Comparison of ENCODE assay signal across 15 mouse cellular contexts in the genomic region with DNA sequence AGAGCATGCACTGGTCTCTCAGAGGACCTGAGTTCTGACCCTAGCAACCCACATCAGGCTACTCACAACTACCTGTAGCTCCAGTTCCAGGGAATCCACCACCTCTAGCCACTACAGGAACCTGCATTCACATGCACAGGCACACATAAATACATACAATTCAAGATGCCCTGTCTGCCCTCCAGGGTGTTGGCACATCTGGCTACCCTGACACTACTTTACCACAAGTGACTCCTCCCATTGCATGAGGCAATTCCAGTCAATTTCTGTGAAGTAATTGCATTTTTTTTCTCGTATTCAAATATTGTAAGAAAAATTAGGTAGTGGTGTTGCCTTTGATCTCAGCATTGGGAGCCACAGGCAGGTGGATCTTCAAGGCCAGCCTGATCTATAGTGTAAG. TPM values are rescaled to one million over a fixed set of nuclear protein-coding genes. Genes with fewer than 3 reads are reported as not detected.
DNase-seq lines count a peak whose midpoint lies in the region; ATAC-seq and TF ChIP-seq lines count a peak whose summit lies in the region.
"Had no signal": no experiment of that assay in that cellular context is flagged by ENCODE, and none has a peak within 500 bp of the region (broad histone marks: within the 10 kb centered on the region; RNA-seq: fewer than 3 reads in every experiment).

No protein-coding gene starts in this region.

- H3K4me3 ChIP-seq in heart, embryonic 12.5 days = no peak overlapping the region
- H3K4me3 ChIP-seq in myocyte = no peak overlapping the region
- H3K4me3 ChIP-seq: embryonic facial prominence, embryonic 10.5 days; forebrain, embryonic 13.5 days; hindbrain, embryonic 12.5 days had no signal

- peak; percentile 76 for DNase-seq in heart, adult 11 months
- DNase-seq in 3T3-L1 (ENCODE audit: low read depth, low spot score) (peak; percentile 52), NIH3T3 (ENCODE audit: low read depth) (peak; percentile 5)
- DNase-seq in adrenal gland, adult 8-10 months = no peak
- no peak for DNase-seq in layer of hippocampus, postnatal 10 days (ENCODE audit: low spot score in 2 of 2)
- DNase-seq: adrenal gland, postnatal 14 days; forebrain, postnatal 0 days; gastrocnemius, postnatal 14 days; heart, postnatal 10 days; heart, postnatal 4 days had no signal

- no peaks in the 10 kb centered on the region for H3K27me3 ChIP-seq in heart, embryonic 12.5 days (replicated peaks)
- no peaks in the 10 kb centered on the region for H3K27me3 ChIP-seq in myocyte (ENCODE audit: control insufficient read depth, insufficient read depth, insufficient read length)
- H3K27me3 ChIP-seq: forebrain, embryonic 13.5 days; hindbrain, embryonic 12.5 days had no signal

- no peaks in the 10 kb centered on the region for H3K9me3 ChIP-seq in heart, embryonic 12.5 days (replicated peaks)
- H3K9me3 ChIP-seq: forebrain, embryonic 13.5 days had no signal

- H3K9ac ChIP-seq in heart, embryonic 12.5 days = no peak overlapping the region
- H3K9ac ChIP-seq: forebrain, embryonic 13.5 days; forebrain, postnatal 0 days; hindbrain, embryonic 12.5 days had no signal

- H3K27ac ChIP-seq in heart, embryonic 12.5 days (ENCODE audit: poor library complexity, severe bottlenecking) = no peak overlapping the region
- H3K27ac ChIP-seq: embryonic facial prominence, embryonic 10.5 days; forebrain, embryonic 13.5 days; hindbrain, embryonic 12.5 days had no signal

- peak; percentile 40 for TF ChIP-seq POLR2A in myocyte (IDR thresholded peaks at IDR 0.05; ENCODE audit: insufficient read length, low read depth)

- H3ac ChIP-seq in myocyte (ENCODE audit: control insufficient read depth, insufficient read length) = no peak overlapping the region

- peaks cover 34% of the 10 kb centered on the region for H3K36me3 ChIP-seq in heart, embryonic 12.5 days
- H3K36me3 ChIP-seq in myocyte (ENCODE audit: control insufficient read depth, insufficient read depth) = no peaks in the 10 kb centered on the region

- no peak for ATAC-seq in heart, embryonic 12.5 days (ENCODE audit: insufficient number of reproducible peaks, low FRiP score)
- ATAC-seq: forebrain, embryonic 13.5 days; forebrain, postnatal 0 days had no signal

- 83% methylated on average over 1 of the region's 1 CpGs for WGBS in heart, embryonic 12.5 days

- peaks cover 28% of the 10 kb centered on the region for H3K4me1 ChIP-seq in heart, embryonic 12.5 days (replicated peaks)

- H3K79me2 ChIP-seq in myocyte (ENCODE audit: control insufficient read depth, insufficient read depth) = peaks cover 74% of the 10 kb centered on the region

- H3K4me2 ChIP-seq in heart, embryonic 12.5 days = no peak overlapping the region
- H3K4me2 ChIP-seq in myocyte (ENCODE audit: low read depth) = peak overlapping the region; percentile 51
- H3K4me2 ChIP-seq: forebrain, embryonic 13.5 days; hindbrain, embryonic 12.5 days had no signal

TF ChIP-seq in myocyte, 11 proteins besides CTCF, POLR2A, EP300 and RAD21:
- TF ChIP-seq TCF12 (IDR thresholded peaks at IDR 0.05; ENCODE audit: insufficient read depth, poor library complexity, severe bottlenecking) (no peak), POLR2AphosphoS2 (IDR thresholded peaks at IDR 0.05; ENCODE audit: insufficient read length, low read depth) (peak; percentile 51), CEBPB (IDR thresholded peaks at IDR 0.05; ENCODE audit: insufficient read depth, poor library complexity, severe bottlenecking) (peak; percentile 89)

RNA-seq across cellular contexts. Expression of a gene that starts 2.7 kb away (rescaled TPM):
- polyA plus RNA-seq in heart, embryonic 12.5 days (2016; fragmentation: Nextera tagmentation; extraction: Ambion mirVana) = 8.5 and 9.4 TPM in 2 replicates
- polyA plus RNA-seq in myocyte (2012; fragmentation: generic; extraction: Trizol) = 1.9 TPM
- 10 to 100 TPM; 44.3 to 72.0 (median 46.8) TPM for total RNA-seq in adrenal gland, adult 8-10 months (2022)
- 1 to 10 TPM; 5.5 to 8.3 TPM for total RNA-seq in layer of hippocampus, postnatal 10 days (2021)

RNA-seq across cellular contexts. Expression of a gene that starts 3.0 kb away (rescaled TPM):
- polyA plus RNA-seq in heart, embryonic 12.5 days (2016; fragmentation: Nextera tagmentation; extraction: Ambion mirVana) = 295 and 316 TPM in 2 replicates
- polyA plus RNA-seq in myocyte (2012; fragmentation: generic; extraction: Trizol) = 174 TPM
- 10 to 100 TPM; 84.5 to 100.0 (median 90.1) TPM for total RNA-seq in adrenal gland, adult 8-10 months (2022)
- total RNA-seq in layer of hippocampus, postnatal 10 days (2021) = 10 to 100 TPM; 58.9 to 72.5 TPM

RNA-seq across cellular contexts. Expression of a gene that starts 7.4 kb away (rescaled TPM):
- 2.3 and 3.2 TPM in 2 replicates for polyA plus RNA-seq in heart, embryonic 12.5 days (2016; fragmentation: Nextera tagmentation; extraction: Ambion mirVana)
- 5.6 TPM for polyA plus RNA-seq in myocyte (2012; fragmentation: generic; extraction: Trizol)
- total RNA-seq in adrenal gland, adult 8-10 months (2022) = 10 to 100 TPM; 36.9 to 43.0 (median 39.3) TPM
- total RNA-seq in layer of hippocampus, postnatal 10 days (2021) = 10 to 100 TPM; 49.6 to 50.9 TPM

RNA-seq across cellular contexts. Expression of a gene that starts 11.1 kb away (rescaled TPM):
- 240 and 247 TPM in 2 replicates for polyA plus RNA-seq in heart, embryonic 12.5 days (2016; fragmentation: Nextera tagmentation; extraction: Ambion mirVana)
- 187 TPM for polyA plus RNA-seq in myocyte (2012; fragmentation: generic; extraction: Trizol)
- total RNA-seq in adrenal gland, adult 8-10 months (2022) = 100 to 1,000 TPM; 129 to 168 (median 144) TPM
- total RNA-seq in layer of hippocampus, postnatal 10 days (2021) = 100 to 1,000 TPM; 139 to 143 TPM

RNA-seq across cellular contexts. Expression of a gene that starts 28.1 kb away (rescaled TPM):
- polyA plus RNA-seq in heart, embryonic 12.5 days (2016; fragmentation: Nextera tagmentation; extraction: Ambion mirVana) = 1.8 and 2.1 TPM in 2 replicates
- 0.77 TPM for polyA plus RNA-seq in myocyte (2012; fragmentation: generic; extraction: Trizol)
- total RNA-seq in adrenal gland, adult 8-10 months (2022) = 10 to 100 TPM; 14.8 to 29.9 (median 22.3) TPM
- total RNA-seq in layer of hippocampus, postnatal 10 days (2021) = 1 to 10 TPM; 5.7 to 6.1 TPM

Comparison
In these comparisons a context has a peak if more than half of its experiments do, and no peak if none do; other contexts are left out.
1. DNase-seq: peak in heart, adult 11 months (single experiment), 3T3-L1 (single experiment) and NIH3T3 (single experiment); none in adrenal gland, adult 8-10 months (single experiment) and layer of hippocampus, postnatal 10 days (0 of 2).
2. RNA of a gene that starts 2.7 kb away (total RNA-seq): 44.3 to 72.0 TPM in adrenal gland, adult 8-10 months; 5.5 to 8.3 TPM in layer of hippocampus, postnatal 10 days; every median in the first group is over 4 times any median in the second.